Mouse (Mus musculus): Measurements from ENCODE around the gene Foxj1.

Gene Foxj1

DNA sequence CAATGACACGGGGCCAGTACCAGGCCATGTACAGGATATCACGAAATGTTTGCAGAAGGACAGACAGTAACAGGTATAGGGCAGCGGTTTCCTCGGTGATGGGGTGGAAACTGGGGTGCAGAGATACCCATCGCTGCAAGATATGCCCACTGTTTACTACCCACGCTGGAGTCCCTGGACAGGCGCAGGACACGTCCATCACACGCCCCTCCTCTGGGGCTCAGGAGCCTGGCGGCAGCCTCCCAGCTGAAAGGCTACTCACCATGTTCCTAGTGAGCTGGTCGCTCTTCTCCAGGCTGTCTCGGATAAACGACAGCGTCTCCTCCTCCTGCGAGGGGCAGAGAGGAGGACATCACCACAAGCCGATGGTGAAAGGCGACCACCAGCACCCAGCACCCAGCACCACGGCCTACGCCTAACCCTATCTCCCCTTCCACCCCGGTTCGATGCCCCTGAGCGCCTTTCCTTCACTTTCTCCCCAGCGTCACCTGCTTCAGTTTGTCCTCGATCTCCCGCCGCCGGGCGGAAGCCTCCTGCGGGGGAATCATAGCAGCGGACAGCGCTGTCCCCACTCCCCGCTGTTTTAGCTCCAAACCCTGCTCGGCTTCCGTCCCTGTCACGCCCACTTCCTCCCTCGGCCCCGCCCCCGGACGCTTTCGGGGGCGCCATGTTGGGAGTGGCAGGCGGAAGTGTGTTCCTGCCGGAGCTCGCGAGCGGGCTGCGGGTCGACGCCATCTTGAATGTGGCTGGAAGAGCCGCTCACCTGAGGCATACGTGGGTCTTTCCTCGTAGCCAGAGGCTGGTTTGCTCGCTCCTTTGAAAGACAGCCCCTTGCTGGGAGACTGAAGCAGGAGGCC is 28.8 kb downstream of the Foxj1 start:
- DNase-seq (ENCODE audit: low read depth, low spot score) = peak; percentile 95

DNA sequence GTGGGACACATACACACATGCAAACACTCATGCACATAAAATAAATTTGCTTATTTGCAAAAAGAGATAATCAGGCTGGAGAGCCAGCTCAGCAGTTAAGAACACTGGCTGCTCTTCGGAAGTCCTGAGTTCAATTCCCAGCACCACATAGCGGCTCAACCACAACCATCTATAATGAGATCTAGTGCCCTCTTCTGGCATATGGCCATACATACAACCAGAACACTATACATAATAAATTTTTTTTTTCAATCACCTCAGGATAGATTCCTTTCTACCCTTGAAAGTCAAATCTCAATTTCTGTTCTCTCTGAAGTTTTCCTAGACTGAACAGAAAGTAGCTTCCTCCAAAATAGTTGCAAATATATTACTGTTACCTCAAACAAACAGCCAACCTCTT is 29.8 kb downstream of the Foxj1 start:
- DNase-seq (ENCODE audit: low read depth, low spot score) = no peak

DNA sequence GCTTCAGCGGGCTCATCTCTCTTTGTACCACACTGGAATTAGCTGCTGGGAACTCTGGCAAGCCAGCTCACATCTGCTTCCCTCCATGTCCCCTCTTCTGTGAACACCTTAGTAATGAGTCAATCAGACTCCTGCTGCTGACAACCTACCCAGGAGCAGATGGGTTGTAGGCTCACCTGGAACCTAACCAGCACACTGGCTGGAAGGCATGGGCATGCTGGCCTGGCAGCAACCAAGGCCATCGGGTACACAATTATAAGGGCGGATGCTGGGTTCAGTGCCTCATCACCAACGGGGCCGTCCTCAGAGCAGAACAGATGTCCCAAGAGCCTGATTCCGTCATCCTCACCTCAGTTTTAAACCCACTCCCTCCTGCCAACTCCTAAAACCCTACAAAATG is 36.6 kb downstream of the Foxj1 start:
- DNase-seq (ENCODE audit: low read depth, low spot score) = no peak

DNA sequence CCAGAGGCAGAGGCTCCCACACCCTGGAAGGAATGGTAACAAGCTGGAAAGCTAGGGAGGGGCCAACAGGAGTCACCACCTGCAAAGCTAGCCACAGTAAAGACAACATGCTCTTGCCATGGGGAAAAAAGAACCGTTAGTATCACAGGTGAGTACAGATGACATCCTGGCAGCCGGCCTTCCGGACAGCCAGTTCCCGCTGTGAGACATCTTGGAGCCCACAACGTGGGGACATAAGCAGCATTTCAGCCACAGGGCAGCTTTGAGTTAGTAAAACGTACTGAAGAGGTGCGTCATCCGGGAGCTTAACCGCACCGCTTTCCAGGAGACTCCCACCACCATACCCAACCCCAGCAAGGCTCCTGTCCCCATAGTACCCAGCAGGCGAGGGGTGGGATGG is 37.0 kb downstream of the Foxj1 start:
- DNase-seq (ENCODE audit: low read depth, low spot score) = no peak

DNA sequence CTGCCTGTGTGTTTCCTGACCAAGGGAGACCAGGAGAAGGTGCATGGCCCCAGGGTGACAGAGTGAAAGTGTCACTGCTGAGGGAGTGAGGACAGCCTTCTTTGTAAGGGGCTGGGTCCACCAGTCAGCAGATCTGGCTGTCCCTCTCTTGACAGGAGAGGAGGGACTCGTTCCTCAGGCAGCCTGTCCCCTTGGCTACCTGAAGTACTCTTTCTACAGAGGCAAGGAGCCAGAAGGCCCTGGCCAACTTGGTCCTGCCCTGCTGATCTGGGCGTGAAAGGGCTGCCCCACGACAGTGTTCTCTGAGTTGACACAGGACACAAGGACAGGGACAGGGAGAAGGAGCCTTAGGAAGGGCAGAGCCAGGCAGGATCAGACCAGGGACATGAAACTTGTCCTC is 38.2 kb downstream of the Foxj1 start:
- DNase-seq (ENCODE audit: low read depth, low spot score) = no peak

DNA sequence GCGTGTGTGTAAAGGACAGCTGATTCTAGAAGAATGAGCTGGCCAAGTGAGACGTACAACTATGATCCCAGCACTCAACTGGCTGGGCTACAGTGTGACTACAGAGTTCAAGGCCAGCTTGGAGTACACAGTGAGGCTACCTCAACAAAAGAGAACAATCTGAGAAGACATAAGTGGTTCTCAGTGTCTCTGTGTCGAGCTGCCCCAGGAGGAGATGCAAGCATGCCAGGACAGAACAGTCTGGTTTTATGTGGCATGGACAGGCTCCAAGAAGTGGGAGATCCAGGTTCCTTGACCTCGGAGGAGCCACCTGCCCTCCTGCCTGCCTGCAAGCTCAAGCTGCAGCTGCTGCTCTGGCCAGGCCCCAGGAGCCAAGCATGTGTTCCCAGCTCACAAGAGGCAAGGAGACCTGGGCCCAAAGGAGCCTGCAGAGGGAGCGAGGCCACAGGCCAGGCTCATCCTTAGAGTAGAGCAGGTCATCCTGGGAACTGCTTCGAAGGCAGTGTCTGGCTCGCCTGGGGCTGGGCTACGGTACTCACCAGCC is 38.9 kb downstream of the Foxj1 start:
- DNase-seq (ENCODE audit: low read depth, low spot score) = no peak

DNA sequence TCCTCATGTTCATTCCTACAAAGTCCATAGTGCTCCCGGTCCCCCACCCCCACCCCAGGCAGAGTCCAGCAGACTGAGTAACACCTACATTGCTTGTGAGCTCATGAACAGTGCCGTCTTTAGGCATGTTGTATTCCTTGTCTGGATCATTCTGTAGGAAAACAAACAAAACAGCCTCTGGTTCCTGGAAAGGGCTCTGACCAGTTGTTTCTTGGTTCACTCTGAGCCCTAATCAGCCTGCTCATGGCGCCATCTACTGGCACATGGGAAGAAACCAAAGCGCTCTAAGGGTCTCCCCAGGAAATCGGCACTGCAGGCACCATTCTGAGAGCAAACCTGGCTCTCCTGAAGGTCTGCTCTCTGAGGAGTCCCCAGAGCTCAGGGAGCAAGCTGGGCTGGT is 40.9 kb downstream of the Foxj1 start:
- peak; percentile 77 for DNase-seq (ENCODE audit: low read depth, low spot score)

DNA sequence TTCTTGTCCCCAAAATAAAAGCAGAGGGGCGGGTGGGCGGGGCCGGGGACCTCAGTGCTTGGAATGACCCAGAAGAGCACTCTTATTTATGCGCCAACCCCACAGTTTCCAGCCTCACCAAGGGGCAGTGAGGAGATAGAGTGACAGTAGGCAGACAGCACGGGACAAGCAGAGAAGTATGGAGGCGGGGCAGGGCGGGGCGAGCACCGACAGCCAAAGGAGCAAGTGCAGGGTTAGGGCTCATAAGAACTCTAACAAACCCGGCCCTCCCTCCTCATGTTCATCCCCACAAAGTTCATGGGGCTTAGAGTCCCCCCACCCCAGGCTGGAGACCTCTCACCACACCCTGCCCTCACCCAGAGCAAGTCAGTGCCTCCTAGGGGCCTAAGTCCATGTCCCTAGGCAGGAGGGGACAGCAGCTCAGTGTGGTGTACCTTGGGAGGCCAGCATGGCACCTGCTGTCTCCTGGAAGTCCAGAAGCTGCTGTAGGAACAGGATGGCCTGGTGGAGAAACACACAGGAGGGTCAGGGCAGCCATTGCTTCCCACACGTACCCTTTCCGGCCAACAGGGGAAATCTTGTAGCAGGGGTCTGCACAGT is 41.6 kb downstream of the Foxj1 start:
- no peak for DNase-seq (ENCODE audit: low read depth, low spot score)

DNA sequence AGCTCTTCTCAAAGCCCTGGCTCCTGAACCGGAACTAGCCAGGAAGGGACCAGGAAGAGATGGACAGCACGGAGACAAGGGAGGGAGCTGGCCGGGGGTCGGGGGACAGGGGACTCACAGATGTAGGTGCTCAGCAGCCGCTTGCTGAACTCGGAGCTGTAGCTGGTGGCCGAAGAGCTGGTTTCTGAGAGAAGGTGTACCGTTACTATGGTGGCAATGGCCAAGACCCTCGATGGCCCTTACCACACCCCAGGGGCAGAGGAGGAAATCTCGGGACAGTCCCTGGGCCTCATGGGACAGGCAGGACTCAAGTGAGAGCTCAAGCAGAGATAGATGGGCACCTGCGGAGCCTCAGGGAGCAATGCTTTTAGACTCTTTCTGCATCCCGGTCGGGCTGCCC is 42.8 kb downstream of the Foxj1 start:
- no peak for DNase-seq (ENCODE audit: low read depth, low spot score)

DNA sequence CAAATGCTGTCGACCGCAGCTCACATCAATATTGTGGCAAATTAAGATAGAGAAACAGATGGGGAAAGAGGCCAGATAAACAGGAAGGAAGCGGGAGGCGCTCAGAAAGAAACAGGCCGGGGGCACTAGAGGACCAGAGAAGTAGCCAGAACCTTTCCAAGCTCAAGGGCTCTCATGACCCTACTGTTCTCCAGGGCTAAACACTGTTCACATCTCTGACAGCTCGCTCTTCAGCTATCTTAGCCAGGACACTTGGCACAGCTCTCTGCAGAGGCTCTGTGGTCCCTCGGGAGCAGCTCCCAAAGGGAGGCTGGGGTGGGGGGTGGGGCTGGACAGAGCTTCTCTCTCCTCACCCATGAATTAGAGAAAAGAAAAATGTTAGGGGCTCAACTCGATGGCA is 44.6 kb downstream of the Foxj1 start:
- no peak for DNase-seq (ENCODE audit: low read depth, low spot score)

DNA sequence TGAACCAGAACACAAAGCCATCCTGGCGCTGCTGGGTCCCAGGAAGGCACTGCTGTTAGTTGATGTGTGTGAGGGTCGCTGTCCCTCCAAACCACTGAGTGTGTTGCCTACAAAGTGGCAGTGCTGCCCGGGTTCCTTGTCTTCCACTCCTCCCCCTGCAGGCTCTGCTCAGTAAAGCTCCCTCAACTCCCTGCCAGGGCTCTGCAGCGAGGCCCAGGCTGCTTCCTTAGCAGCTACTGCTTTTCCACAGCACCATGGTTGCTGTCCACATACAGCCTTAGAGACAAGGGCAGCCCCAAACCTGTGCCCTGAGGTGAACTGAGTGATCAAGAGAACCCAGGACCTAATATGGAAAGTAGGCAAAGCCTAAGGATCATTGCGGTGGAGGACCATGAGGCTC is 47.8 kb downstream of the Foxj1 start:
- DNase-seq (ENCODE audit: low read depth, low spot score) = no peak

DNA sequence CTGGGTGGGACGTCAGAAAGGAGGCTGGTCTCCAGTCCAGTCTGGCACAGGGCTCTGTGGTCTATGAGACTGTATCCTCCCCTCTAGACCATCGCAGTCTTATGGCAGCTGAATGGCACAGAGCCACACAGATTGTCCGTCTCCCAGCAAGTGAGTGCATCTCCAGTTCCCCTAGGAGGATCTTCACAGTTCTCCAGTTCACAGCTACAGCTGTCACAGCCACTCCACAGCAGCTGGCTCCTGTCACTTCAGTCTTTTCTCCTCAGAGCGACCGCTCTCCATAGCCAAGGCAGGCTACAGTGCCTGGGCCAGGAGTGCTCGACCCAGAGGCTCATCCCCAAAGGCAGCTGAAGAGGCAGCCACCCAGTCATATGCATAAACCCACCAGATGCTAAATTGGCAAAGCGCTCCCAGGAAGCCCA is 49.4 kb downstream of the Foxj1 start:
- no peak for DNase-seq (ENCODE audit: low read depth, low spot score)

DNA sequence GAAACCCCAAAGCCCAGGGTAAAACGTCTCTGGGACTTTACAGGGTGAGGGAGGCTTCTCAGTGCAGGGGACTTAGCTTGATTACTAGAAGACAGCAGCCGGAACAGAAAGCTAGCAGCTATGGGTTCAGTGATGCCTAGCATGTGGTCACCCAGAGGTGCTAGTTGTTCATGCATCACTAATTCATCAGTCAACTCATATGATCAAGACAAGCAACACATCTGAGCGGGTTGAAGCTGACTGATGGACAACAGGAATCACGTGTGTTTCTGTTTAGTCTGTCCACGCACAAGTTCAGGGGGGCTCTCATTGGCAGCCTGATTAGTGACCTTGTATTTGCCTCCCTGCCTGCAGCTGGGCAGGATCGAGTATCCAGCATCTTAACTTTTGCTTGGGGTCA is 51.2 kb downstream of the Foxj1 start:
- no peak for DNase-seq (ENCODE audit: low read depth, low spot score)

DNA sequence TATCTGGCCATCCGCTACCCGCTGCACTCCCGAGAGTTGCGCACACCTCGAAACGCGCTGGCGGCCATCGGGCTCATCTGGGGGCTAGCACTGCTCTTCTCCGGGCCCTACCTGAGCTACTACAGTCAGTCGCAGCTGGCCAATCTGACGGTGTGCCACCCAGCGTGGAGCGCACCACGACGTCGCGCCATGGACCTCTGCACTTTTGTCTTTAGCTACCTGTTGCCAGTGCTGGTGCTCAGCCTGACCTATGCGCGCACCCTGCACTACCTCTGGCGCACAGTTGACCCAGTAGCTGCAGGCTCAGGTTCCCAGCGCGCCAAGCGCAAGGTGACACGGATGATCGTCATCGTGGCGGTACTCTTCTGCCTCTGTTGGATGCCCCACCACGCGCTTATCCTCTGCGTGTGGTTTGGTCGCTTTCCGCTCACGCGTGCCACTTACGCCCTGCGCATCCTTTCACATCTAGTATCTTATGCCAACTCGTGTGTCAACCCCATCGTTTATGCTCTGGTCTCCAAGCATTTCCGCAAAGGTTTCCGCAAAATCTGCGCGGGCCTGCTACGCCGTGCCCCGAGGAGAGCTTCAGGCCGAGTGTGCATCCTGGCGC is 52.2 kb downstream of the Foxj1 start:
- DNase-seq (ENCODE audit: low read depth, low spot score) = no peak

DNA sequence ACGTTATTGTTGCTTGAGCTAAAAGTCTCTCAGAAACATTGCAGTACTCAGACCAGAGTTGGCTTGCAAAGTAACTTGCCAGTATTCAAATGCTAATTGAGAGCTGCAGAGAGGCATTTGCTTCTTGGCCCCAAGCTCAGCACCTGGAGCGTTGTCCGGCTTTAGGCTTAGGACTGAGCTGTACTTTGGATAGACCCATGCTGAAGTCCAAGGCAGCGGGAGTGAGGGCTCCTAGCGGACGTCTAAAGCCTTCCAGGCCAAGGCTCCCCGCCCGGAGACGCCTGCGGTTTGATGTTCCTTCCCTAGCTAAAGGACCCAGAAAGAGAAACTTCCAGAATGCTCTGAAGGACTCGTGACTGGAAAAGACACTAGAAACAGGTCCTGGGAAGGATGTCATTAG is 53.1 kb downstream of the Foxj1 start:
- peak; percentile 30 for DNase-seq (ENCODE audit: low read depth, low spot score)

DNA sequence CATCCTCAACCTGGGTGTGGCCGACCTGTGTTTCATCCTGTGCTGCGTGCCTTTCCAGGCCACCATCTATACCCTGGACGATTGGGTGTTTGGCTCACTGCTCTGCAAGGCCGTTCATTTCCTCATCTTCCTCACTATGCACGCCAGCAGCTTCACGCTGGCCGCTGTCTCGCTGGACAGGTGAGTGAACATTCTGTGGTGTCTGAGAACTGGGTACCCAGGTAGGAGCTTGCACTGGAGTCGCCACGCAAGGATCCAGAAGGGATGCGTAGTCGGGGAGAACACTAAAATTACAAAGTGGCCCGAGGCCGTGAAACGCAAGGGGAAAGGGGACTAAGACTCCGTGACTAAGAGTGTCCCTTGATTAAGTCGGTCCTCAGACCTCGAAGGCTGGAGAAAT is 53.5 kb downstream of the Foxj1 start:
- DNase-seq (ENCODE audit: low read depth, low spot score) = no peak

DNA sequence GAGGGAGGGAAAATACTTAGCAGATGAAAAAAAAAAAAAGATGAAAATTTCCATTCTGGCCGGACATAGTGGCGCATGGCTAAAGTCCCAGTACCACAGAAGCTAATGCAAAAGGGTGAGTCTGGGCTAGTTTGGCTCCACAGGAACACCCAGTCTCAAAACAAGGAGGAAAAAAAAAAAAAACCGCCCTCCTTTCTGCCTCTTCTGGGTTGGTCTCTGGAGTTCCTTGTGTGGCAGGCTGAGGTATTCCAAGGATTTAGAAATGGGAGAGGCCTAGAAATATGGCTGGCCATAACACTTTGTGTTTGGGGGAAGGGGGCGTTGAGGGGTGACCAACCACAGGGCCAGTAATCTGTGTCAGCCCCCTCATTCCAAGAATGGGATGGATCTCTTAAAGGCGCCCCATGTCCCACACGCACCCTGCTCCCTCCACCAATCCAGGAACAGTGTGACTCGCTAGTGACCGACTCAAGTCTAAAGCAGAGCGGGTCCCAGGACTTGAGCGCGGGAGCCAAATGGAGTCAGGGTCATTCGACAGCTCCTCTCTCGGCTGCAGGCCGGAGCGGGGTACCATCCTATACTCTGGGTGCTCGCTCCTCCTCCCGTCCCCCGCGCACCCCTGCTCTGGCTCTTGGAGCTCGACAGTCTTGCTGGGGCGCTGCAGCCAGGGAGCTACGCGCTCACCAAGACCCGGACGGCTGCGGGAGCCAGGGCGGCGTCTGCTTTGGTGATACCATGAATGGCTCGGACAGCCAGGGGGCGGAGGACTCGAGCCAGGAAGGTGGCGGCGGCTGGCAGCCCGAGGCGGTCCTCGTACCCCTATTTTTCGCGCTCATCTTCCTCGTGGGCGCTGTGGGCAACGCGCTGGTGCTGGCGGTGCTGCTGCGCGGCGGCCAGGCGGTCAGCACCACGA is 54.2 kb downstream of the Foxj1 start, which contains the start of gene Galr2:
TSS of gene Galr2 (plus strand) at position 189 of the 913 bp plus-strand sequence.
- DNase-seq (ENCODE audit: low read depth, low spot score) = no peak

Data from mesoderm, embryonic 11.5 days (tissue).